Mouse (Mus musculus) left cerebral cortex, postnatal 25 days (tissue): ENCODE results near the gene Rps4x. TPM values are rescaled to one million over a fixed set of nuclear protein-coding genes. Genes with fewer than 3 reads are reported as not detected.

Experiments used
- DNase-seq, 2 experiments: peaks; one replicate each; pipeline ENCODE4 v3.0.0; 2022; ENCODE audit warnings: low spot score in 2 of 2, mixed read lengths in 1 of 2
- intact Hi-C: fragments of 180-260 bp; cut with DNase I; formaldehyde crosslinking; loops from one replicate; pipeline ENCODE4 v1.15.1; 2025
- total RNA-seq, 2 experiments: library from RNA; stranded (reverse); gene quantifications; 2 replicates each; pipeline ENCODE4 v1.2.3; 2021

Rps4x gene
- total RNA-seq, 2 experiments from 2014 or later = 387 to 447 TPM

DNA sequence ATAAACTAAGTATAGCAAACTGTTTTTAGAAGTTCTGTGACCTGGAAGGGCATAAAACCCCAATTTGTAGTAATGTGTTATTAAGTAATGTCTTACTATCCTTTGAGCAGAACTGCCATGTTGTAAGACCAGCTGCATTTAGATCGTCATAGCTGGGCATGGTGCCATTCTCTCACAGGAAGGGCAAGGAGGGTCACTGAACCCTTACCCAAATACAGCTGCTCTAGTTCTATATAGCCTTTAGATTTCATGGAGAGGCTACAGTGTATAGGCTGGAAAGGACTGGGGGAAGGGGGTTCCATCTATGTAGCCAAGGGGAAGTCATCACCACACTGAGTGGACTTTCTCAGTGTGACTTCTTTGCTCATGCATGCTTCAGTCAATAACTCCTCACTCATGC, 48.0 kb downstream of the Rps4x start:
- intact Hi-C loops = no loop called here

More for the DNA sequence above, 48.0 kb downstream of the Rps4x start:
- no peak for DNase-seq

Other genes with a start within 250 kb of the Rps4x start
- 10 to 100 TPM; 21.9 to 23.1 TPM for gene Rtl5, start 118.1 kb downstream of the Rps4x start, total RNA-seq
- gene Pin4, start 69.9 kb downstream of the Rps4x start, total RNA-seq = 10 to 100 TPM; 25.9 to 29.4 TPM
- under 1 TPM; 0.09 to 0.14 TPM for gene Ercc6l, start 32.3 kb downstream of the Rps4x start, total RNA-seq
- 1 to 10 TPM; 3.2 to 3.7 TPM for gene Cited1, start 62.8 kb upstream of the Rps4x start, total RNA-seq